Comparison of ENCODE assay signal across 20 mouse cellular contexts in the genomic region with DNA sequence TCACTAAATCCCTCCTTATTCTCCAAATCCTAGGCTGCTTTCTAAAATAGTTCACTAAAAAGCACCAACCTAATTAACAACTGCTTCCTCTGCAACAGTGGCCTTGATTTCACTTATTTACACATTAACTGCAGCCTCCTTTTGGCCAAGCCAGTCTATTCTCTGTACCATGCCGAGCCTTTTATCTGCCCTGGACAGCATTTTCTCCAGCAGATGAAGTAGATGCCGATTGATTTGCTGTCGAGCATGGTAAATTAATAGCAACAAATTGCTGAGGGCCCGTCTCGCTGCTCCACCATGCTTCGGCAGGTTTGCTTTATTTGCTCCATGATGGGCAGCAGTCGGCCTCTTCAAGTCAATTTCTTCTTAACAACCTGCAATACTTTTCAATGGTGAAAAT. TPM values are rescaled to one million over a fixed set of nuclear protein-coding genes. Genes with fewer than 3 reads are reported as not detected.
DNase-seq lines count a peak whose midpoint lies in the region; ATAC-seq lines count a peak whose summit lies in the region.
"Had no signal": no experiment of that assay in that cellular context is flagged by ENCODE, and none has a peak within 500 bp of the region (broad histone marks: within the 10 kb centered on the region; RNA-seq: fewer than 3 reads in every experiment).

No protein-coding gene starts in this region.

- DNase-seq in hindbrain, embryonic 11.5 days (ENCODE audit: low spot score), result no peak
- DNase-seq in hindbrain, embryonic 10.5 days (ENCODE audit: low spot score), result no peak
- peak; percentile 34 for DNase-seq in forebrain, embryonic 14.5 days (ENCODE audit: low spot score)
- DNase-seq in cerebellum, adult 18-20 months, result no peak
- no peak for DNase-seq in left cerebral cortex, adult 8-10 months (ENCODE audit: low spot score in 2 of 2)
- DNase-seq: adrenal gland, adult 8-10 months; cerebellum, adult 8-10 months; heart, postnatal 14 days; layer of hippocampus, postnatal 36 days; lung, adult 2 months; lung, postnatal 4 days; right cerebral cortex, postnatal 14 days had no signal

- H3K36me3 ChIP-seq in hindbrain, embryonic 11.5 days (ENCODE audit: control insufficient read depth, insufficient read depth, low read length), result no peaks in the 10 kb centered on the region
- peaks cover 56% of the 10 kb centered on the region for H3K36me3 ChIP-seq in hindbrain, embryonic 10.5 days
- H3K36me3 ChIP-seq in forebrain, embryonic 14.5 days (ENCODE audit: control insufficient read depth, insufficient read depth, low read length), result peaks cover 17% of the 10 kb centered on the region; the same call in 1 of the 2 replicates
- H3K36me3 ChIP-seq in hindbrain, embryonic 16.5 days (ENCODE audit: control insufficient read depth, insufficient read depth, low read length), result no peaks in the 10 kb centered on the region
- 0 out of 2 replicates have a peak, but pooled peaks cover 4% of the 10 kb centered on the region for H3K36me3 ChIP-seq in neural tube, embryonic 15.5 days

- no peaks in the 10 kb centered on the region for H3K27me3 ChIP-seq in hindbrain, embryonic 11.5 days (ENCODE audit: control insufficient read depth, insufficient read depth, low read length)
- 0 out of 2 replicates have a peak, but pooled peaks cover 2% of the 10 kb centered on the region for H3K27me3 ChIP-seq in hindbrain, embryonic 10.5 days (ENCODE audit: insufficient read depth, poor library complexity, severe bottlenecking)
- no peaks in the 10 kb centered on the region for H3K27me3 ChIP-seq in forebrain, embryonic 14.5 days (replicated peaks; ENCODE audit: control insufficient read depth, insufficient read depth, low read length)
- H3K27me3 ChIP-seq in hindbrain, embryonic 16.5 days (replicated peaks; ENCODE audit: control insufficient read depth, insufficient read depth, low read length), result no peaks in the 10 kb centered on the region
- H3K27me3 ChIP-seq in neural tube, embryonic 15.5 days (replicated peaks), result no peaks in the 10 kb centered on the region
- H3K27me3 ChIP-seq: embryonic facial prominence, embryonic 12.5 days; kidney, embryonic 15.5 days had no signal

- H3K4me3 ChIP-seq in hindbrain, embryonic 11.5 days (ENCODE audit: low read depth, low read length), result no peak overlapping the region
- H3K4me3 ChIP-seq in hindbrain, embryonic 10.5 days, result no peak overlapping the region
- no peak overlapping the region for H3K4me3 ChIP-seq in forebrain, embryonic 14.5 days (ENCODE audit: low read depth, low read length)
- H3K4me3 ChIP-seq in hindbrain, embryonic 16.5 days (ENCODE audit: low read length), result no peak overlapping the region
- H3K4me3 ChIP-seq in neural tube, embryonic 15.5 days (replicated peaks), result no peak overlapping the region
- H3K4me3 ChIP-seq: embryonic facial prominence, embryonic 12.5 days; kidney, embryonic 15.5 days; limb, embryonic 10.5 days had no signal

- no peaks in the 10 kb centered on the region for H3K9me3 ChIP-seq in hindbrain, embryonic 11.5 days (ENCODE audit: control insufficient read depth, low read length)
- no peaks in the 10 kb centered on the region for H3K9me3 ChIP-seq in hindbrain, embryonic 10.5 days
- no peaks in the 10 kb centered on the region for H3K9me3 ChIP-seq in forebrain, embryonic 14.5 days (replicated peaks; ENCODE audit: control insufficient read depth, low read length)
- H3K9me3 ChIP-seq in hindbrain, embryonic 16.5 days (ENCODE audit: control insufficient read depth, low read length), result no peaks in the 10 kb centered on the region
- no peaks in the 10 kb centered on the region for H3K9me3 ChIP-seq in neural tube, embryonic 15.5 days (replicated peaks)
- H3K9me3 ChIP-seq: embryonic facial prominence, embryonic 12.5 days; kidney, embryonic 15.5 days; limb, embryonic 10.5 days had no signal

- H3K27ac ChIP-seq in hindbrain, embryonic 11.5 days (ENCODE audit: low read depth, low read length), result no peak overlapping the region
- no peak overlapping the region for H3K27ac ChIP-seq in hindbrain, embryonic 10.5 days
- no peak overlapping the region for H3K27ac ChIP-seq in forebrain, embryonic 14.5 days (ENCODE audit: low read depth, low read length)
- H3K27ac ChIP-seq in hindbrain, embryonic 16.5 days (ENCODE audit: low read depth, low read length), result no peak overlapping the region
- no peak overlapping the region for H3K27ac ChIP-seq in neural tube, embryonic 15.5 days (replicated peaks)
- H3K27ac ChIP-seq: embryonic facial prominence, embryonic 12.5 days; kidney, embryonic 15.5 days; limb, embryonic 10.5 days had no signal

- ATAC-seq in hindbrain, embryonic 11.5 days (ENCODE audit: low FRiP score), result peak; percentile 41; the same call in 1 of the 2 replicates
- no peak for ATAC-seq in forebrain, embryonic 14.5 days
- no peak for ATAC-seq in hindbrain, embryonic 16.5 days
- ATAC-seq in neural tube, embryonic 15.5 days (ENCODE audit: low FRiP score), result no peak
- no peak for ATAC-seq in CD4-positive, CD25-positive, alpha-beta regulatory T cell, adult 4 months

- H3K4me1 ChIP-seq in hindbrain, embryonic 11.5 days (replicated peaks; ENCODE audit: control insufficient read depth, insufficient read depth, low read length), result no peaks in the 10 kb centered on the region; the same call in 1 of the 2 replicates
- peaks cover 64% of the 10 kb centered on the region for H3K4me1 ChIP-seq in hindbrain, embryonic 10.5 days (replicated peaks)
- H3K4me1 ChIP-seq in forebrain, embryonic 14.5 days (ENCODE audit: control insufficient read depth, insufficient read depth, low read length), result peaks cover 45% of the 10 kb centered on the region
- peaks cover 18% of the 10 kb centered on the region for H3K4me1 ChIP-seq in hindbrain, embryonic 16.5 days (ENCODE audit: control insufficient read depth, insufficient read depth, low read depth, low read length)
- H3K4me1 ChIP-seq in neural tube, embryonic 15.5 days, result peaks cover 34% of the 10 kb centered on the region

- H3K9ac ChIP-seq in hindbrain, embryonic 11.5 days (ENCODE audit: low read depth, low read length), result no peak overlapping the region
- H3K9ac ChIP-seq in forebrain, embryonic 14.5 days (ENCODE audit: low read length), result peak overlapping the region; percentile 14; the same call in 1 of the 2 replicates
- H3K9ac ChIP-seq in hindbrain, embryonic 16.5 days (ENCODE audit: low read depth, low read length), result no peak overlapping the region
- no peak overlapping the region for H3K9ac ChIP-seq in neural tube, embryonic 15.5 days (replicated peaks)
- H3K9ac ChIP-seq: embryonic facial prominence, embryonic 12.5 days; kidney, embryonic 15.5 days had no signal

- 31% methylated on average over 7 of the region's 7 CpGs for WGBS in hindbrain, embryonic 11.5 days
- WGBS in hindbrain, embryonic 10.5 days, result 48% methylated on average over 7 of the region's 7 CpGs
- 12% methylated on average over 7 of the region's 7 CpGs for WGBS in forebrain, embryonic 14.5 days
- WGBS in hindbrain, embryonic 16.5 days, result 38% methylated on average over 7 of the region's 7 CpGs
- 35% methylated on average over 7 of the region's 7 CpGs for WGBS in neural tube, embryonic 15.5 days

- no peak overlapping the region for H3K4me2 ChIP-seq in hindbrain, embryonic 11.5 days (replicated peaks; ENCODE audit: low read depth, low read length)
- peak overlapping the region; percentile 25 for H3K4me2 ChIP-seq in forebrain, embryonic 14.5 days (ENCODE audit: low read length)
- peak overlapping the region; percentile 3; the same call in 1 of the 2 replicates for H3K4me2 ChIP-seq in hindbrain, embryonic 16.5 days (ENCODE audit: low read length)
- peak overlapping the region; percentile 30 for H3K4me2 ChIP-seq in neural tube, embryonic 15.5 days
- H3K4me2 ChIP-seq: embryonic facial prominence, embryonic 12.5 days; heart, embryonic 11.5 days; kidney, embryonic 15.5 days; liver, embryonic 11.5 days had no signal

RNA-seq across cellular contexts. Expression of a gene that starts 7.7 kb away (rescaled TPM):
- 23.2 and 31.1 TPM in 2 replicates for polyA plus RNA-seq in hindbrain, embryonic 11.5 days (2014; fragmentation: Nextera tagmentation; extraction: Ambion mirVana)
- polyA plus RNA-seq in hindbrain, embryonic 10.5 days (2016; fragmentation: Nextera tagmentation; extraction: Ambion mirVana), result 16.6 and 19.0 TPM in 2 replicates
- polyA plus RNA-seq in forebrain, embryonic 14.5 days (2014; fragmentation: Nextera tagmentation; extraction: Ambion mirVana), result 28.9 and 30.3 TPM in 2 replicates
- polyA plus RNA-seq in hindbrain, embryonic 16.5 days (2015; fragmentation: Nextera tagmentation; extraction: Ambion mirVana), result 16.4 and 21.6 TPM in 2 replicates
- 22.3 and 24.3 TPM in 2 replicates for polyA plus RNA-seq in neural tube, embryonic 15.5 days (2015; fragmentation: Nextera tagmentation; extraction: Ambion mirVana)
- 10 to 100 TPM in 1 of 2 experiments, 1 to 10 TPM in 1; 7.8 to 13.6 TPM for polyA plus RNA-seq in CD4-positive, CD25-positive, alpha-beta regulatory T cell, adult 4 months (2017; shearing (Covaris generic))
- total RNA-seq in left cerebral cortex, adult 8-10 months (2022), result 10 to 100 TPM; 44.8 to 52.3 (median 47.4) TPM
